Mouse (Mus musculus): Measurements from ENCODE around the gene Exoc6. TPM values are rescaled to one million over a fixed set of nuclear protein-coding genes. Genes with fewer than 3 reads are reported as not detected.

Gene Exoc6
- polyA plus RNA-seq, 1 experiment: 14.1 TPM

GRCm38 (mm10) chr19:37565806-37566205 lies 15.6 kb downstream of the Exoc6 start:
- no peak overlapping the region for H3K4me3 ChIP-seq (replicated peaks)
- no peaks in the 10 kb centered on the region for H3K9me3 ChIP-seq
- TF ChIP-seq FLI1 (IDR thresholded peaks at IDR 0.05; ENCODE audit: low read length) (no peak), GATA1 (IDR thresholded peaks at IDR 0.05; ENCODE audit: borderline replicate concordance, low read length) (no peak)
- peaks cover 79% of the 10 kb centered on the region for H3K4me1 ChIP-seq
- no peaks in the 10 kb centered on the region for H3K27me3 ChIP-seq (replicated peaks)
- peaks cover 54% of the 10 kb centered on the region for H3K36me3 ChIP-seq (replicated peaks; ENCODE audit: low read length)

DNA sequence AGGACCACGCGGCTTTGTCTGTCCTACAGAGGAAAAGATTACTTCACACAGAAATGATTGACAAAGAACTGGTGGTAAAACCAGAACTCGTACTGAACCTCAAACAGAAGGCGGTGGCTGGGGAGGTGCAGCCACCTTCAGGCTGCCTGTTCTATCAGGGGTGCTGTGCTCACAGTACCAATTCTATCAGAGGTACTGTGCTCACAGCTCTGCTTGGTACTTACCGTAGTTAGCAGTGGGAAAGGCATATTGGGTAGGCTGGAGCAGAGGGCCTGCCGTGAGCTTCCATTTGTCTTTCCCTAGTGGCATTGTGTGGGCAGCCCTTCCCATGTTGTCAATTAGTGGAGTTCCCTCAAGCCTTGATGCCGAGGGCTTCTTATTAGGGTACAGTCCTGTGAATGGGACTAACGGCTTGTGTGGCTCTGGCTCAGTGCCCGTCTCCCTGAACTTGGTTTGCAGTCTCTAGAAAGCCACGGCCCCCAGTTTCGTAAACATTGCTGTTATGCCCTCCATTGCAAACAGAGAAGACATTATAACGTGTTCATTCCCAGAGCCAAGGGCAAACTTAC lies 19.1 kb downstream of the Exoc6 start:
- Histone ChIP-seq H3K27me3 (replicated peaks) (no peaks in the 10 kb centered on the region), H3K9me3 (no peaks in the 10 kb centered on the region), H3K36me3 (replicated peaks; ENCODE audit: low read length) (peaks cover 83% of the 10 kb centered on the region), H3K4me1 (peaks cover 55% of the 10 kb centered on the region), H3K4me3 (replicated peaks) (no peak overlapping the region)
- TF ChIP-seq GATA1 (IDR thresholded peaks at IDR 0.05; ENCODE audit: borderline replicate concordance, low read length) (no peak), FLI1 (IDR thresholded peaks at IDR 0.05; ENCODE audit: low read length) (no peak)

DNA sequence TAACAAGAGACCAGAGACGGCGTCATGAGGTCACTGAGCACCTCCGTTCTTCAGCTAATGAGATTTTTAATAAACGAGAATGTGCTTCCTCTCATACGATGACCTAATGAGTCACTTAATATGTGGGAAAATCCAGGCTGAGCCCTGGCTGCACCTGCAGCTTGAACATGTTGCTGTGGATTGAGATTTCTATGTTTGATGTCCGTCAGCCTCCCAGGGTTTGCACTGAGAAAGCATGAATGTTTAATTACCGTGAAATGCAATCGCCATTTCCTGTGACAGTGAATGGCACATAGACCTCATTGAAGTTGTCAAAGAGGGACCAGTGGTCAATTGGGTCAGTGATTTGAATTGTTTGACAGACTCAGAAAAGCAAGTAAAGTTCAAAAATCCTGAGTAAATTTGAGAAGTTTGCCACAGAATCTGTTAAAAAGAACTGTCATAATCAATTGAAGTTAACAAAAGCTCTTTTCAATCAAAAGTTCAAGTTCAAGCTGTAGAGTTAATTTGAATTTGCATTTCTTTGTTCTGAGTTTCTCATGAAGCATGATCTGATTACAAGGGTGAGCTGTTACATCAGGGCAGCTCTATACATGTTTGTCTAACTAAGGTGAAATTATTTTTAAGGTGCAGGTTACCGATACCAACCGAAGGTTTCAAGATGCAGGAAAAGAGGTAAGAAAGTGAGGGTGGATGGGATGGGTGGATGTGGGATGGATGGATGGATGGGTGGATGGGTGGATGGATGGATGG lies 20.9 kb downstream of the Exoc6 start:
- Histone ChIP-seq H3K4me1 (peaks cover 41% of the 10 kb centered on the region), H3K4me3 (replicated peaks) (no peak overlapping the region), H3K27me3 (replicated peaks) (no peaks in the 10 kb centered on the region), H3K9me3 (no peaks in the 10 kb centered on the region), H3K36me3 (replicated peaks; ENCODE audit: low read length) (peaks cover 92% of the 10 kb centered on the region)
- no peak for TF ChIP-seq FLI1 (IDR thresholded peaks at IDR 0.05; ENCODE audit: low read length)
- no peak for TF ChIP-seq GATA1 (IDR thresholded peaks at IDR 0.05; ENCODE audit: borderline replicate concordance, low read length)

DNA sequence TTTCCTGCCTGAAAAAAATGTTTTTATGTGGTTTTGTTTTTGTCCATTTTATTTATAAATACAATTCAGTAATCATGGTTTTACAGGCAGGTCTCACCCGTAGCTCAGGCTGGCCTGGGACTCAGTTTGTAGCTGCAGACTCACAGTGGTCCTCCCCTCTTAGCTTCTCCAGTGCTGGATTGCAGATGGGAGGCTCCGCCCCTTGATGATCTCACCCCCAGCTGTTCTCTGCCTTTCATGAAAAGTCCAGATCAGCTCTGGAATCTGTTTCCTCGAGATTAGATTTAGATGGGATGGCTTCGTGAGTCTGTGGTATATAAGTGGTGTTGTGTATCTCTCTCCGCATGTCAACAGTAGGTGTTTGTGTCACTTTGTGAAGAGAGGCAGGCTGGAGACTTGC lies 24.6 kb downstream of the Exoc6 start:
- Histone ChIP-seq H3K36me3 (replicated peaks; ENCODE audit: low read length) (peaks cover 96% of the 10 kb centered on the region), H3K4me1 (peaks cover 16% of the 10 kb centered on the region), H3K9me3 (no peaks in the 10 kb centered on the region), H3K27me3 (replicated peaks) (no peaks in the 10 kb centered on the region), H3K4me3 (replicated peaks) (no peak overlapping the region)
- TF ChIP-seq FLI1 (IDR thresholded peaks at IDR 0.05; ENCODE audit: low read length): no peak
- TF ChIP-seq GATA1 (IDR thresholded peaks at IDR 0.05; ENCODE audit: borderline replicate concordance, low read length): no peak

DNA sequence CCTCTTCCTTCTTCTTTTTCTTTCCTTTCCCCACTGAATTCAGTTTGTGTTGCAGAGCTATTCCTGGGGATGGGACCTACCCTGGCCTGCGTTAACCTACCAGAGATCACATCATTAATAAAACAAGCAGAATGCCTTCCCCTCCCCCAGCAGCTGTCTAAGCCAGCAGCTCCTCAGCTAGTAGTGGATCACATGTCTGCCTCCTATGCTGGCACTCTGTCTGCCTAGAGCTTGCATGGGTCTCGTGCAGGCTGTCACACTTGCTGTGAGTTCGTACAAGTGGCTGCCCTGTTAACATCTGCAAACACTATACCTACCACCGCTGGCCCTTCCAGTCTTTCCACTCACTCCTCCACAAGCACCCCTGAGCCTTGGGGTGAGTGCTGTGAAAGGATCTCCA lies 29.4 kb downstream of the Exoc6 start:
- TF ChIP-seq GATA1 (IDR thresholded peaks at IDR 0.05; ENCODE audit: borderline replicate concordance, low read length): no peak
- no peak for TF ChIP-seq FLI1 (IDR thresholded peaks at IDR 0.05; ENCODE audit: low read length)
- Histone ChIP-seq H3K27me3 (replicated peaks) (no peaks in the 10 kb centered on the region), H3K4me3 (replicated peaks) (no peak overlapping the region), H3K36me3 (replicated peaks; ENCODE audit: low read length) (peaks cover 93% of the 10 kb centered on the region), H3K4me1 (peaks cover 23% of the 10 kb centered on the region), H3K9me3 (no peaks in the 10 kb centered on the region)

DNA sequence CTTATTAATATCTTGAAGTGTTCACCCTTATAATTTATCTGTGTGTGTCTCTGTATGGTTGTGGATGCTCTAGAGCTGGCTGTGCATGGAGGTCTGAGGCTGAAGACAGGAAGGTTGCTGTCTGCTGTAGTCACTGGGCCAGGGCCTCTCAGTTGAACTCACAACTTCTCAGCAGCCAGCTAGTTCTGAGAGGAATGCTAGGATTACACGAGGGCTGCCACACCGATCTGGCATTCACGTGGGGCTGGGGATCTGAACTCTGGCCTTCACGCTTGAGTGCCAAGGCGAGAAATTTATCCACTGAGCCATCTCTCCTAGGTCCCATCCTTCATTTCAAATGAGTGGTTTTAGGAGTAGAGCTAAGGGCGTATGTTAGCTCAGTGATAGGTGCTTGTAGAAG lies 30.2 kb downstream of the Exoc6 start:
- H3K9me3 ChIP-seq: no peaks in the 10 kb centered on the region
- no peak overlapping the region for H3K4me3 ChIP-seq (replicated peaks)
- peaks cover 95% of the 10 kb centered on the region for H3K36me3 ChIP-seq (replicated peaks; ENCODE audit: low read length)
- H3K4me1 ChIP-seq: peaks cover 29% of the 10 kb centered on the region
- TF ChIP-seq FLI1 (IDR thresholded peaks at IDR 0.05; ENCODE audit: low read length): no peak
- TF ChIP-seq GATA1 (IDR thresholded peaks at IDR 0.05; ENCODE audit: borderline replicate concordance, low read length): no peak
- H3K27me3 ChIP-seq (replicated peaks): no peaks in the 10 kb centered on the region

DNA sequence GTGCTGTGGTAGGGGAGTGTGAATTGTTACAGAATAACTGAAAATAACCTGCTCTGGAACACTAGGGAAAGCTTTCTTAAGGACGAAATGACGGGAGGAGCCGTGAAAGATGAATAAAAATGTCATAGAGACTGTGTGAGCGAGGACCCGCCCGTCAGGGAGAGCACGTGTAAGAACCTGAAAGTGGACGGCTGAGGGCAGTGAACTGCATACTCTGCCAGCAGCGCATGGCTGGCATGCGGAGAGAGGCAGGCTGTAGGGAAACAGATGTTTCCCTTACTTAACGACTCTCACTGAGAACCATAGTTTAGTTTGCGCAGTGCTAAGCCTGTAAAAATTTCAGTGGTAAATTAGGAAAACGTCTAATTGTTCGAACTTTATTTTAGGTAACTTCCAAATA lies 35.0 kb downstream of the Exoc6 start:
- no peak for TF ChIP-seq FLI1 (IDR thresholded peaks at IDR 0.05; ENCODE audit: low read length)
- no peak for TF ChIP-seq GATA1 (IDR thresholded peaks at IDR 0.05; ENCODE audit: borderline replicate concordance, low read length)
- H3K27me3 ChIP-seq (replicated peaks): no peaks in the 10 kb centered on the region
- H3K4me1 ChIP-seq: peaks cover 24% of the 10 kb centered on the region
- H3K9me3 ChIP-seq: no peaks in the 10 kb centered on the region
- H3K4me3 ChIP-seq (replicated peaks): peak overlapping the region; percentile 64
- peaks cover 93% of the 10 kb centered on the region for H3K36me3 ChIP-seq (replicated peaks; ENCODE audit: low read length)

DNA sequence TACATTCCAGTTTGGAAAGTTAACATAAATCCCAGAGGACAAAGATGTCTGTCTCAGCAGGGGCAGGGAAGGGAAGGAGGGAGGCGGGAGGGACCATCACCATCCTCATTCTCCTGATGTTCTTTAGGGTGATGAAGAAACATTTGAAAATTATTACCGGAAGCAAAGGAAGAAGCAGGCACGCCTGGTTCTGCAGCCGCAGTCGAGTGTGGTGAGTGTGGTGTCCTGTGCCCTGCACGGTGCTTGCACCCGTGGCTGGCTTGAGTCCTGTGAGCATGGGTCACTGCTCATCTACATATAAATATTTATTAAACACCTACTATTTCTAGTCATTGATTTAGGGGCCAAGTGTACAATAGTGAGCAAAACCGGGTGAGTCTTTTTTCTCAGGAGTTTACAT lies 35.5 kb downstream of the Exoc6 start:
- Histone ChIP-seq H3K4me3 (replicated peaks) (peak overlapping the region; percentile 53), H3K9me3 (no peaks in the 10 kb centered on the region), H3K36me3 (replicated peaks; ENCODE audit: low read length) (peaks cover 93% of the 10 kb centered on the region), H3K4me1 (peaks cover 21% of the 10 kb centered on the region), H3K27me3 (replicated peaks) (no peaks in the 10 kb centered on the region)
- TF ChIP-seq FLI1 (IDR thresholded peaks at IDR 0.05; ENCODE audit: low read length): no peak
- no peak for TF ChIP-seq GATA1 (IDR thresholded peaks at IDR 0.05; ENCODE audit: borderline replicate concordance, low read length)

GRCm38 (mm10) chr19:37590544-37590943 lies 40.3 kb downstream of the Exoc6 start:
- H3K4me3 ChIP-seq (replicated peaks): no peak overlapping the region
- H3K4me1 ChIP-seq: peaks cover 3% of the 10 kb centered on the region
- no peak for TF ChIP-seq FLI1 (IDR thresholded peaks at IDR 0.05; ENCODE audit: low read length)
- no peak for TF ChIP-seq GATA1 (IDR thresholded peaks at IDR 0.05; ENCODE audit: borderline replicate concordance, low read length)
- H3K27me3 ChIP-seq (replicated peaks): no peaks in the 10 kb centered on the region
- H3K9me3 ChIP-seq: no peaks in the 10 kb centered on the region
- H3K36me3 ChIP-seq (replicated peaks; ENCODE audit: low read length): peaks cover 94% of the 10 kb centered on the region
